19 mouse cellular contexts compared by ENCODE assay signal in genomic region chr11:31591037-31591554, GRCm38 (mm10).
DNase-seq lines count a peak whose midpoint lies in the region; ATAC-seq and TF ChIP-seq lines count a peak whose summit lies in the region.
"Had no signal": no experiment of that assay in that cellular context is flagged by ENCODE, and none has a peak within 500 bp of the region (broad histone marks: within the 10 kb centered on the region; RNA-seq: fewer than 3 reads in every experiment).

No protein-coding gene starts in this region.

- WGBS in midbrain, embryonic 14.5 days: 69% methylated on average over 6 of the region's 6 CpGs
- 88% methylated on average over 6 of the region's 6 CpGs for WGBS in midbrain, embryonic 10.5 days
- 53% methylated on average over 6 of the region's 6 CpGs for WGBS in limb, embryonic 10.5 days

- no peak for TF ChIP-seq CTCF in ES-Bruce4 (IDR thresholded peaks at IDR 0.05; ENCODE audit: low read depth, low read length)

- no peak overlapping the region for H3K9ac ChIP-seq in midbrain, embryonic 14.5 days (replicated peaks; ENCODE audit: low read length)
- no peak overlapping the region for H3K9ac ChIP-seq in ES-Bruce4 (ENCODE audit: low read depth, poor library complexity, severe bottlenecking)
- H3K9ac ChIP-seq: embryonic facial prominence, embryonic 13.5 days; liver, postnatal 0 days had no signal

- TF ChIP-seq EP300 in ES-Bruce4 (IDR thresholded peaks at IDR 0.05; ENCODE audit: insufficient read depth, low read depth, low read length): no peak

- no peak for ATAC-seq in midbrain, embryonic 14.5 days (ENCODE audit: low FRiP score, low TSS enrichment)
- ATAC-seq: liver, postnatal 0 days had no signal

- no peaks in the 10 kb centered on the region for H3K4me1 ChIP-seq in midbrain, embryonic 14.5 days (ENCODE audit: control insufficient read depth, insufficient read depth, low read length)
- H3K4me1 ChIP-seq in midbrain, embryonic 10.5 days: no peaks in the 10 kb centered on the region
- no peaks in the 10 kb centered on the region for H3K4me1 ChIP-seq in ES-Bruce4 (ENCODE audit: control insufficient read depth, insufficient read depth, low read length)
- peaks cover 20% of the 10 kb centered on the region for H3K4me1 ChIP-seq in limb, embryonic 10.5 days
- H3K4me1 ChIP-seq: hindbrain, embryonic 10.5 days had no signal

- no peak overlapping the region for H3K4me3 ChIP-seq in midbrain, embryonic 14.5 days (replicated peaks; ENCODE audit: low read depth, low read length)
- H3K4me3 ChIP-seq in midbrain, embryonic 10.5 days: no peak overlapping the region
- H3K4me3 ChIP-seq in ES-Bruce4 (ENCODE audit: low read depth, low read length): peak overlapping the region; percentile 48; the same call in 1 of the 2 replicates
- no peak overlapping the region for H3K4me3 ChIP-seq in limb, embryonic 10.5 days
- H3K4me3 ChIP-seq: embryonic facial prominence, embryonic 13.5 days; heart, adult 2 months; hindbrain, embryonic 10.5 days; myocyte had no signal

- no peaks in the 10 kb centered on the region for H3K9me3 ChIP-seq in midbrain, embryonic 14.5 days (ENCODE audit: control insufficient read depth, low read length)
- H3K9me3 ChIP-seq in midbrain, embryonic 10.5 days (replicated peaks): no peaks in the 10 kb centered on the region
- H3K9me3 ChIP-seq in ES-Bruce4 (replicated peaks; ENCODE audit: control insufficient read depth, insufficient read depth, low read length, poor library complexity, severe bottlenecking): peaks cover 2% of the 10 kb centered on the region; the same call in 1 of the 2 replicates
- no peaks in the 10 kb centered on the region for H3K9me3 ChIP-seq in limb, embryonic 10.5 days (replicated peaks)
- H3K9me3 ChIP-seq: embryonic facial prominence, embryonic 13.5 days; hindbrain, embryonic 10.5 days had no signal

- intact Hi-C loops in heart, postnatal 25 days (cut with DNase I): no loop called here

- peak; percentile 72 for DNase-seq in heart, adult 11 months
- no peak for DNase-seq in heart, postnatal 25 days (ENCODE audit: low spot score)
- DNase-seq in midbrain, embryonic 14.5 days: peak; percentile 31
- no peak for DNase-seq in midbrain, embryonic 10.5 days (ENCODE audit: low spot score)
- no peak for DNase-seq in limb, embryonic 10.5 days (ENCODE audit: low spot score)
- DNase-seq in cerebellum, adult 11 months: no peak
- DNase-seq in lung, adult 18-20 months: no peak
- DNase-seq: B cell, adult 2 months; cerebellum, adult 9-10 months; heart, adult 2 months; kidney, adult 11 months; liver, postnatal 0 days; lung, postnatal 36 days; right cerebral cortex, postnatal 14 days; thymus, postnatal 36 days had no signal

- no peaks in the 10 kb centered on the region for H3K27me3 ChIP-seq in midbrain, embryonic 14.5 days (ENCODE audit: control insufficient read depth, insufficient read depth, low read length)
- H3K27me3 ChIP-seq in midbrain, embryonic 10.5 days (ENCODE audit: low read depth, poor library complexity, severe bottlenecking): no peaks in the 10 kb centered on the region
- no peaks in the 10 kb centered on the region for H3K27me3 ChIP-seq in ES-Bruce4 (ENCODE audit: control insufficient read depth, insufficient read depth, low read length, poor library complexity, severe bottlenecking)
- H3K27me3 ChIP-seq in limb, embryonic 10.5 days (ENCODE audit: low read depth, poor library complexity, severe bottlenecking): peaks cover 15% of the 10 kb centered on the region; the same call in 1 of the 2 replicates
- H3K27me3 ChIP-seq: embryonic facial prominence, embryonic 13.5 days had no signal

- H3K36me3 ChIP-seq in midbrain, embryonic 14.5 days (ENCODE audit: control insufficient read depth, insufficient read depth, low read length): no peaks in the 10 kb centered on the region
- no peaks in the 10 kb centered on the region for H3K36me3 ChIP-seq in midbrain, embryonic 10.5 days
- no peaks in the 10 kb centered on the region for H3K36me3 ChIP-seq in ES-Bruce4 (ENCODE audit: control insufficient read depth, insufficient read depth, low read length, poor library complexity, severe bottlenecking)
- no peaks in the 10 kb centered on the region for H3K36me3 ChIP-seq in limb, embryonic 10.5 days
- H3K36me3 ChIP-seq: embryonic facial prominence, embryonic 13.5 days; hindbrain, embryonic 10.5 days had no signal

- H3K27ac ChIP-seq in midbrain, embryonic 14.5 days (replicated peaks; ENCODE audit: low read depth, low read length): no peak overlapping the region
- H3K27ac ChIP-seq in midbrain, embryonic 10.5 days (replicated peaks): no peak overlapping the region
- no peak overlapping the region for H3K27ac ChIP-seq in ES-Bruce4 (ENCODE audit: insufficient read depth, low read length)
- peak overlapping the region; percentile 31; the same call in 1 of the 2 replicates for H3K27ac ChIP-seq in limb, embryonic 10.5 days
- H3K27ac ChIP-seq: embryonic facial prominence, embryonic 13.5 days; heart, adult 2 months; hindbrain, embryonic 10.5 days had no signal

- TF ChIP-seq POLR2A in ES-Bruce4 (IDR thresholded peaks at IDR 0.05; ENCODE audit: insufficient read depth, low read length): no peak

- H3K4me2 ChIP-seq in midbrain, embryonic 14.5 days (ENCODE audit: low read length): no peak overlapping the region
- H3K4me2 ChIP-seq: embryonic facial prominence, embryonic 13.5 days had no signal

Comparison
In these comparisons a context has a peak if more than half of its experiments do, and no peak if none do; other contexts are left out.
1. DNase-seq: peak in heart, adult 11 months (single experiment) and midbrain, embryonic 14.5 days (single experiment); none in heart, postnatal 25 days (single experiment), midbrain, embryonic 10.5 days (single experiment), limb, embryonic 10.5 days (single experiment), cerebellum, adult 11 months (single experiment) and lung, adult 18-20 months (0 of 2).